Mouse (Mus musculus): ENCODE measurements around the gene Agrp. TPM values are rescaled to one million over a fixed set of nuclear protein-coding genes. Genes with fewer than 3 reads are reported as not detected.

Agrp gene
- polyA plus RNA-seq, 1 experiment from 2014 or later = 0.88 TPM

- peaks cover 15% of the 10 kb centered on the region for H3K36me3 ChIP-seq
- peaks cover 10% of the 10 kb centered on the region; the same call in 1 of the 2 replicates for H3K4me1 ChIP-seq (replicated peaks)
- H3K9me3 ChIP-seq = no peaks in the 10 kb centered on the region
- H3K4me2 ChIP-seq (replicated peaks) = no peak overlapping the region
- WGBS = 83% methylated on average over 4 of the region's 4 CpGs
- no peaks in the 10 kb centered on the region for H3K27me3 ChIP-seq (replicated peaks)
- H3K9ac ChIP-seq = no peak overlapping the region
- no peak overlapping the region for H3K4me3 ChIP-seq (replicated peaks)
- no peak overlapping the region for H3K27ac ChIP-seq
- ATAC-seq = no peak
These were observed 98.3 kb downstream of the Agrp start for GRCm38 (mm10) chr8:105538940-105539339.

- Histone ChIP-seq H3K9ac (no peak overlapping the region), H3K4me3 (replicated peaks) (no peak overlapping the region), H3K4me1 (replicated peaks) (peaks cover 19% of the 10 kb centered on the region), H3K27me3 (replicated peaks) (no peaks in the 10 kb centered on the region), H3K36me3 (peaks cover 15% of the 10 kb centered on the region), H3K4me2 (replicated peaks) (no peak overlapping the region), H3K9me3 (no peaks in the 10 kb centered on the region), H3K27ac (no peak overlapping the region)
- no peak for ATAC-seq
- WGBS = 69% methylated on average over 6 of the region's 6 CpGs
These were observed 100.0 kb downstream of the Agrp start for GRCm38 (mm10) chr8:105537011-105537677.

- WGBS = 96% methylated on average over 3 of the region's 3 CpGs
- peaks cover 19% of the 10 kb centered on the region for H3K4me1 ChIP-seq (replicated peaks)
These were observed 100.6 kb downstream of the Agrp start for GRCm38 (mm10) chr8:105536546-105536945.

GRCm38 (mm10) chr8:105533892-105534329, 103.3 kb downstream of the Agrp start:
- Histone ChIP-seq H3K4me1 (replicated peaks) (peaks cover 19% of the 10 kb centered on the region), H3K9me3 (no peaks in the 10 kb centered on the region), H3K27ac (peak overlapping the region; percentile 59), H3K4me2 (replicated peaks) (no peak overlapping the region), H3K27me3 (replicated peaks) (no peaks in the 10 kb centered on the region), H3K9ac (0 out of 2 replicates have a peak overlapping the region, but pooled peaks have one; percentile 5), H3K4me3 (replicated peaks) (no peak overlapping the region), H3K36me3 (peaks cover 13% of the 10 kb centered on the region)
- 0% methylated on average over 1 of the region's 1 CpGs for WGBS
- ATAC-seq = peak; percentile 84

More at GRCm38 (mm10) chr8:105536546-105536945, 100.6 kb downstream of the Agrp start:
- Histone ChIP-seq H3K36me3 (peaks cover 15% of the 10 kb centered on the region), H3K4me2 (replicated peaks) (no peak overlapping the region), H3K4me3 (replicated peaks) (no peak overlapping the region), H3K9ac (no peak overlapping the region), H3K9me3 (no peaks in the 10 kb centered on the region), H3K27me3 (replicated peaks) (no peaks in the 10 kb centered on the region), H3K27ac (no peak overlapping the region)
- no peak for ATAC-seq

- no peaks in the 10 kb centered on the region for H3K27me3 ChIP-seq (replicated peaks)
- peaks cover 9% of the 10 kb centered on the region for H3K36me3 ChIP-seq
- peaks cover 19% of the 10 kb centered on the region for H3K4me1 ChIP-seq (replicated peaks)
- peak overlapping the region; percentile 59 for H3K27ac ChIP-seq
- no peaks in the 10 kb centered on the region for H3K9me3 ChIP-seq
- 21% methylated on average over 2 of the region's 2 CpGs for WGBS
- ATAC-seq = peak; percentile 58
- 0 out of 2 replicates have a peak overlapping the region, but pooled peaks have one; percentile 5 for H3K9ac ChIP-seq
- no peak overlapping the region for H3K4me3 ChIP-seq (replicated peaks)
- H3K4me2 ChIP-seq (replicated peaks) = no peak overlapping the region
These were observed 103.8 kb downstream of the Agrp start for GRCm38 (mm10) chr8:105533439-105533838.

- 74% methylated on average over 2 of the region's 2 CpGs for WGBS
- Histone ChIP-seq H3K4me3 (replicated peaks) (no peak overlapping the region), H3K36me3 (peaks cover 6% of the 10 kb centered on the region), H3K4me2 (replicated peaks) (no peak overlapping the region), H3K9ac (no peak overlapping the region), H3K9me3 (no peaks in the 10 kb centered on the region), H3K27ac (no peak overlapping the region), H3K4me1 (replicated peaks) (peaks cover 12% of the 10 kb centered on the region), H3K27me3 (replicated peaks) (no peaks in the 10 kb centered on the region)
- no peak for ATAC-seq
These were observed 105.4 kb downstream of the Agrp start for GRCm38 (mm10) chr8:105531774-105532173.

- Histone ChIP-seq H3K36me3 (peaks cover 4% of the 10 kb centered on the region; the same call in 1 of the 2 replicates), H3K4me2 (replicated peaks) (no peak overlapping the region), H3K4me3 (replicated peaks) (no peak overlapping the region), H3K9me3 (no peaks in the 10 kb centered on the region), H3K4me1 (replicated peaks) (peaks cover 11% of the 10 kb centered on the region), H3K27me3 (replicated peaks) (no peaks in the 10 kb centered on the region), H3K9ac (no peak overlapping the region), H3K27ac (no peak overlapping the region)
- WGBS = 86% methylated on average over 3 of the region's 3 CpGs
- no peak for ATAC-seq
These were observed 107.9 kb downstream of the Agrp start for GRCm38 (mm10) chr8:105529271-105529670.

- H3K36me3 ChIP-seq = peaks cover 4% of the 10 kb centered on the region; the same call in 1 of the 2 replicates
- 94% methylated on average over 1 of the region's 1 CpGs for WGBS
- no peaks in the 10 kb centered on the region for H3K9me3 ChIP-seq
- no peak overlapping the region for H3K4me2 ChIP-seq (replicated peaks)
- H3K27me3 ChIP-seq (replicated peaks) = no peaks in the 10 kb centered on the region
- H3K27ac ChIP-seq = no peak overlapping the region
- no peak overlapping the region for H3K9ac ChIP-seq
- peaks cover 1% of the 10 kb centered on the region; the same call in 1 of the 2 replicates for H3K4me1 ChIP-seq (replicated peaks)
- ATAC-seq = no peak
- H3K4me3 ChIP-seq (replicated peaks) = no peak overlapping the region
These were observed 109.0 kb downstream of the Agrp start for GRCm38 (mm10) chr8:105528206-105528605.

- ATAC-seq = peak; percentile 39; the same call in 1 of the 2 replicates
- peaks cover 4% of the 10 kb centered on the region; the same call in 1 of the 2 replicates for H3K36me3 ChIP-seq
- no peak overlapping the region for H3K9ac ChIP-seq
- H3K4me3 ChIP-seq (replicated peaks) = no peak overlapping the region
- no peaks in the 10 kb centered on the region for H3K9me3 ChIP-seq
- no peak overlapping the region for H3K27ac ChIP-seq
- 80% methylated on average over 2 of the region's 2 CpGs for WGBS
- no peaks in the 10 kb centered on the region for H3K27me3 ChIP-seq (replicated peaks)
- H3K4me2 ChIP-seq (replicated peaks) = no peak overlapping the region
- H3K4me1 ChIP-seq (replicated peaks) = no peaks in the 10 kb centered on the region
These were observed 110.1 kb downstream of the Agrp start for GRCm38 (mm10) chr8:105527110-105527509.

- H3K9ac ChIP-seq = no peak overlapping the region
- peaks cover 22% of the 10 kb centered on the region for H3K4me1 ChIP-seq (replicated peaks)
- H3K36me3 ChIP-seq = peaks cover 4% of the 10 kb centered on the region; the same call in 1 of the 2 replicates
- no peak for ATAC-seq
- H3K4me3 ChIP-seq (replicated peaks) = no peak overlapping the region
- H3K27me3 ChIP-seq (replicated peaks) = peaks cover 4% of the 10 kb centered on the region; the same call in 1 of the 2 replicates
- H3K9me3 ChIP-seq = no peaks in the 10 kb centered on the region
- no peak overlapping the region for H3K27ac ChIP-seq
- no peak overlapping the region for H3K4me2 ChIP-seq (replicated peaks)
- WGBS = 44% methylated on average over 9 of the region's 9 CpGs
These were observed 114.3 kb downstream of the Agrp start for GRCm38 (mm10) chr8:105522890-105523289.

GRCm38 (mm10) chr8:105521995-105522769, 115.0 kb downstream of the Agrp start:
- Histone ChIP-seq H3K9ac (no peak overlapping the region), H3K27ac (no peak overlapping the region), H3K36me3 (peaks cover 4% of the 10 kb centered on the region; the same call in 1 of the 2 replicates), H3K9me3 (no peaks in the 10 kb centered on the region), H3K4me3 (replicated peaks) (no peak overlapping the region), H3K4me2 (replicated peaks) (no peak overlapping the region), H3K4me1 (replicated peaks) (peaks cover 28% of the 10 kb centered on the region), H3K27me3 (replicated peaks) (peaks cover 7% of the 10 kb centered on the region; the same call in 1 of the 2 replicates)
- WGBS = 69% methylated on average over 21 of the region's 21 CpGs
- ATAC-seq = no peak

- 15% methylated on average over 3 of the region's 3 CpGs for WGBS
- Histone ChIP-seq H3K9me3 (no peaks in the 10 kb centered on the region), H3K27me3 (replicated peaks) (peaks cover 11% of the 10 kb centered on the region; the same call in 1 of the 2 replicates), H3K4me2 (replicated peaks) (no peak overlapping the region), H3K4me3 (replicated peaks) (no peak overlapping the region), H3K27ac (no peak overlapping the region), H3K36me3 (peaks cover 4% of the 10 kb centered on the region; the same call in 1 of the 2 replicates), H3K9ac (no peak overlapping the region), H3K4me1 (replicated peaks) (peaks cover 33% of the 10 kb centered on the region)
- no peak for ATAC-seq
These were observed 116.1 kb downstream of the Agrp start for GRCm38 (mm10) chr8:105521061-105521460.

All from intestine, embryonic 15.5 days (tissue).